Mouse (Mus musculus) C2C12 (cell line): Measurements from ENCODE around the gene Guca2b. TPM values are rescaled to one million over a fixed set of nuclear protein-coding genes. Genes with fewer than 3 reads are reported as not detected.

ENCODE experiments used
- H3K27me3 ChIP-seq: one replicate; pipeline ENCODE4 v1.6.1; 2011; ENCODE audit not compliant: control insufficient read depth, insufficient read depth, insufficient read length
- H3K36me3 ChIP-seq: one replicate; pipeline ENCODE4 v1.6.1; 2011; ENCODE audit not compliant: control insufficient read depth, insufficient read depth
- H3K4me3 ChIP-seq: one replicate; pipeline ENCODE4 v1.5.1; 2011; ENCODE audit warnings: mild to moderate bottlenecking, control low read depth; ENCODE audit not compliant: poor library complexity, insufficient read depth, severe bottlenecking
- H3K79me2 ChIP-seq: one replicate; pipeline ENCODE4 v1.6.1; 2011; ENCODE audit not compliant: control insufficient read depth, insufficient read depth
- H3K79me3 ChIP-seq: one replicate; pipeline ENCODE4 v1.6.1; 2011; ENCODE audit warnings: low read depth, control low read depth
- H3ac ChIP-seq: one replicate; pipeline ENCODE3; 2011; ENCODE audit warnings: low read depth; ENCODE audit not compliant: control insufficient read depth, insufficient read length
- CEBPB ChIP-seq: IDR thresholded peaks from one replicate; pipeline ENCODE4 v1.6.1; 2011; ENCODE audit warnings: low read depth, mild to moderate bottlenecking, control low read depth, moderate library complexity
- CTCF ChIP-seq: IDR thresholded peaks from one replicate; pipeline ENCODE4 v1.5.1; 2011; ENCODE audit not compliant: control insufficient read depth, insufficient read depth, insufficient read length
- FOSL1 ChIP-seq: IDR thresholded peaks from one replicate; pipeline ENCODE4 v1.8.0; 2011; ENCODE audit warnings: mild to moderate bottlenecking, low read length; ENCODE audit not compliant: poor library complexity, insufficient read depth, severe bottlenecking
- MAX ChIP-seq: IDR thresholded peaks from one replicate; pipeline ENCODE4 v1.6.1; 2011; ENCODE audit warnings: mild to moderate bottlenecking, control low read depth
- MYOD1 ChIP-seq: IDR thresholded peaks from one replicate; pipeline ENCODE4 v1.6.1; 2011; ENCODE audit warnings: low read depth; ENCODE audit not compliant: control insufficient read depth, insufficient read length
- MYOG ChIP-seq: IDR thresholded peaks from one replicate; pipeline ENCODE4 v1.6.1; 2011; ENCODE audit not compliant: control insufficient read depth, insufficient read length; ENCODE audit errors: extremely low read depth
- USF1 ChIP-seq: IDR thresholded peaks from one replicate; pipeline ENCODE4 v1.6.1; 2011; ENCODE audit warnings: low read depth, mild to moderate bottlenecking, control low read depth, moderate library complexity
- long read RNA-seq, 2 experiments: library from polyadenylated mRNA; unstranded; transcript quantifications; one replicate each; pipeline ENCODE4 v2.0.0; 2019 to 2020
- polyA plus RNA-seq: library from polyadenylated mRNA; unstranded; fragments of >200 nt; fragmentation: generic; extraction: Trizol; gene quantifications from one replicate; pipeline ENCODE4 v1.2.1, GENCODE M21; 2012; ENCODE audit warnings: missing spikeins

The Guca2b gene
- polyA plus RNA-seq, result not detected
- long read RNA-seq, experiment 1, result 0 reads
- long read RNA-seq, experiment 2, result 0 reads

GRCm38 (mm10) chr4:119658731-119659130 is at the start of gene Guca2b:
Guca2b (minus strand) TSS chr4:119658954.
- TF ChIP-seq CTCF (no peak), MYOG (no peak), MAX (no peak), MYOD1 (no peak), FOSL1 (no peak), CEBPB (no peak), USF1 (no peak)
- Histone ChIP-seq H3K79me2 (no peaks in the 10 kb centered on the region), H3K4me3 (no peak within 1 kb of the TSS), H3K36me3 (no peaks in the 10 kb centered on the region), H3ac (no peak within 1 kb of the TSS), H3K79me3 (no peaks in the 10 kb centered on the region), H3K27me3 (no peaks in the 10 kb centered on the region)

- Histone ChIP-seq H3K4me3 (no peak overlapping the region), H3ac (no peak overlapping the region), H3K27me3 (peaks cover 15% of the 10 kb centered on the region), H3K79me2 (no peaks in the 10 kb centered on the region), H3K36me3 (no peaks in the 10 kb centered on the region), H3K79me3 (no peaks in the 10 kb centered on the region)
- no peak for TF ChIP-seq USF1
- no peak for TF ChIP-seq MYOG
- no peak for TF ChIP-seq CEBPB
- TF ChIP-seq MYOD1, result no peak
- TF ChIP-seq MAX, result no peak
- no peak for TF ChIP-seq CTCF
- TF ChIP-seq FOSL1, result no peak
Observed at GRCm38 (mm10) chr4:119707751-119708150, 49.0 kb upstream of the Guca2b start.

- Histone ChIP-seq H3K27me3 (peaks cover 15% of the 10 kb centered on the region), H3K79me3 (no peaks in the 10 kb centered on the region)
- no peak for TF ChIP-seq USF1
- TF ChIP-seq CEBPB, result no peak
- TF ChIP-seq MYOD1, result no peak
- TF ChIP-seq CTCF, result no peak
- no peak for TF ChIP-seq MYOG
- no peak for TF ChIP-seq MAX
- no peak for TF ChIP-seq FOSL1
Observed at GRCm38 (mm10) chr4:119707326-119707725, 48.6 kb upstream of the Guca2b start.

GRCm38 (mm10) chr4:119703965-119704364 is 45.2 kb upstream of the Guca2b start:
- Histone ChIP-seq H3K79me2 (no peaks in the 10 kb centered on the region), H3K36me3 (no peaks in the 10 kb centered on the region), H3ac (no peak overlapping the region), H3K4me3 (no peak overlapping the region), H3K79me3 (no peaks in the 10 kb centered on the region), H3K27me3 (peaks cover 15% of the 10 kb centered on the region)
- TF ChIP-seq MAX (no peak), USF1 (no peak), FOSL1 (no peak)

More at GRCm38 (mm10) chr4:119707326-119707725, 48.6 kb upstream of the Guca2b start:
- no peaks in the 10 kb centered on the region for H3K79me2 ChIP-seq
- no peak overlapping the region for H3K4me3 ChIP-seq
- no peaks in the 10 kb centered on the region for H3K36me3 ChIP-seq
- no peak overlapping the region for H3ac ChIP-seq

- Histone ChIP-seq H3K79me3 (no peaks in the 10 kb centered on the region), H3K36me3 (no peaks in the 10 kb centered on the region), H3K4me3 (no peak overlapping the region), H3K79me2 (no peaks in the 10 kb centered on the region), H3ac (no peak overlapping the region), H3K27me3 (peaks cover 13% of the 10 kb centered on the region)
- TF ChIP-seq CEBPB, result no peak
- TF ChIP-seq MYOG, result no peak
- TF ChIP-seq USF1, result no peak
- no peak for TF ChIP-seq FOSL1
Observed at GRCm38 (mm10) chr4:119701269-119701954, 42.7 kb upstream of the Guca2b start.

- no peaks in the 10 kb centered on the region for H3K79me3 ChIP-seq
- no peak for TF ChIP-seq MAX
- no peak for TF ChIP-seq CEBPB
- no peak for TF ChIP-seq FOSL1
- TF ChIP-seq MYOD1, result no peak
- TF ChIP-seq MYOG, result no peak
- TF ChIP-seq CTCF, result no peak
- no peak for TF ChIP-seq USF1
- H3ac ChIP-seq, result no peak overlapping the region
Observed at GRCm38 (mm10) chr4:119698339-119698738, 39.6 kb upstream of the Guca2b start.

More at GRCm38 (mm10) chr4:119698339-119698738, 39.6 kb upstream of the Guca2b start:
- Histone ChIP-seq H3K79me2 (no peaks in the 10 kb centered on the region), H3K27me3 (peaks cover 6% of the 10 kb centered on the region), H3K36me3 (no peaks in the 10 kb centered on the region), H3K4me3 (no peak overlapping the region)
